In the genomic region with DNA sequence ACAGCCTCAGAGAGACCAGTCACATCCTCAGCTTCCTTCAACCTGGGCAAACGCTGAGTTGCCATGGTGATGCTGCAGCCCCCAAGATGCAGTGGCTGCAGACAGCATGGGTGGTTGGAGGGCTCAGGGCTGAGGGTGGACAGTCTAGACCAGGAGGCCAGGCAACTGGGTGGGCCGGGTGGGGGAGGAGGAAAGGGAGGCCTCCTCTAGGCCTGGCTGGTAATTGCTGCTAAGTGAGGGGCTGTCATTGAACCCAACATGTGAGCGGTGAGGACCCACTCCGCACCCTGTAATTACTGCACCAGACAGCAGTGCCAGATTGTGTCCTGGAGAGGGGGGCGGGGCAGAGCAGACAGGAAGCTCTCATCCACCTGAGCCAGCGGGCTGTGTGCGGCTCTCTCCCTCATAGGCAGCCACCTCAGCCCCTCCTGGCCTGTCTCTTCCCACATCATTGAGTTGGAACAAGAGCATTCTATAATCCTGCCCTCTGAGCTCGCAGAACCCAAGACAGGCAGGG, we compare ENCODE assay signal across 10 mouse cellular contexts. TPM values are rescaled to one million over a fixed set of nuclear protein-coding genes. Genes with fewer than 3 reads are reported as not detected.
A peak's percentile ranks its signal among the peaks of the same experiment; 100 is the strongest.
DNase-seq lines count a peak whose midpoint lies in the region; ATAC-seq and TF ChIP-seq lines count a peak whose summit lies in the region.
"Had no signal": no experiment of that assay in that cellular context is flagged by ENCODE, and none has a peak within 500 bp of the region (broad histone marks: within the 10 kb centered on the region; RNA-seq: fewer than 3 reads in every experiment).

No protein-coding gene starts in this region.

- H3K4me1 ChIP-seq in midbrain, embryonic 12.5 days, result peaks cover 59% of the 10 kb centered on the region

- peaks cover 23% of the 10 kb centered on the region for H3K27me3 ChIP-seq in midbrain, embryonic 12.5 days
- H3K27me3 ChIP-seq: heart, embryonic 15.5 days; Patski had no signal

- no peak overlapping the region for H3K9ac ChIP-seq in midbrain, embryonic 12.5 days (replicated peaks)
- H3K9ac ChIP-seq: heart, embryonic 15.5 days had no signal

- no peaks in the 10 kb centered on the region for H3K9me3 ChIP-seq in midbrain, embryonic 12.5 days
- H3K9me3 ChIP-seq: heart, embryonic 15.5 days had no signal

- no peak for TF ChIP-seq CTCF in brain, embryonic 14.5 days (IDR thresholded peaks at IDR 0.05; ENCODE audit: borderline replicate concordance, extremely low read depth, insufficient read depth, insufficient read length)

- peak; percentile 15; the same call in 1 of the 2 replicates for ATAC-seq in cerebellum, adult (ENCODE audit: insufficient number of reproducible peaks, low FRiP score, low TSS enrichment)
- peak; percentile 53 for ATAC-seq in midbrain, embryonic 12.5 days (ENCODE audit: low FRiP score, low read depth)
- ATAC-seq in megakaryocyte-erythroid progenitor cell, adult 5-6 weeks (replicated peaks; ENCODE audit: low FRiP score, low TSS enrichment, poor library complexity, severe bottlenecking), result no peak
- ATAC-seq: Patski had no signal

- H3K36me3 ChIP-seq in midbrain, embryonic 12.5 days, result peaks cover 13% of the 10 kb centered on the region

- no peak overlapping the region; the same call in 1 of the 2 replicates for H3K4me2 ChIP-seq in midbrain, embryonic 12.5 days (replicated peaks)
- H3K4me2 ChIP-seq: heart, embryonic 15.5 days had no signal

- no peak overlapping the region for H3K4me3 ChIP-seq in midbrain, embryonic 12.5 days
- H3K4me3 ChIP-seq: heart, embryonic 15.5 days had no signal

- no peak for TF ChIP-seq POLR2A in brain, embryonic 14.5 days (IDR thresholded peaks at IDR 0.05; ENCODE audit: borderline replicate concordance, extremely low read depth, insufficient read depth, insufficient read length, poor library complexity, severe bottlenecking)

- no peak for DNase-seq in cerebellum, adult 9-10 months
- DNase-seq in brain, embryonic 14.5 days (ENCODE audit: low read depth), result peak; percentile 85
- DNase-seq in forelimb bud, embryonic 11.5 days (ENCODE audit: low read depth, low spot score), result peak; percentile 14
- DNase-seq in ovary, postnatal 36 days (ENCODE audit: low spot score), result no peak
- no peak for DNase-seq in heart, postnatal 4 days

- 28% methylated on average over 8 of the region's 8 CpGs for WGBS in midbrain, embryonic 12.5 days

- peak overlapping the region; percentile 63 for H3K27ac ChIP-seq in midbrain, embryonic 12.5 days (replicated peaks)
- H3K27ac ChIP-seq: heart, embryonic 15.5 days had no signal

RNA-seq across cellular contexts. Expression of gene Slc35c2, which starts 12.5 kb away (rescaled TPM):
- 62.3 and 78.7 TPM in 2 replicates for polyA plus RNA-seq in brain, embryonic 14.5 days (2012; rRNA removed)
- polyA plus RNA-seq in midbrain, embryonic 12.5 days (2016; fragmentation: Nextera tagmentation; extraction: Ambion mirVana), result 61.6 and 67.1 TPM in 2 replicates
- 10 to 100 TPM; 18.9 to 20.6 TPM for total RNA-seq in heart, postnatal 4 days (2021)
- 23.8 and 53.9 TPM in 2 replicates for total RNA-seq in megakaryocyte-erythroid progenitor cell, adult 5-6 weeks (2014; fragmentation: Nextera tagmentation)
- 15.9 and 21.0 TPM in 2 replicates for total RNA-seq in megakaryocyte-erythroid progenitor cell, adult 5-6 weeks (2017)

RNA-seq across cellular contexts. Expression of gene Cdh22, which starts 40.5 kb away (rescaled TPM):
- polyA plus RNA-seq in brain, embryonic 14.5 days (2012; rRNA removed), result 14.7 and 25.7 TPM in 2 replicates
- polyA plus RNA-seq in midbrain, embryonic 12.5 days (2016; fragmentation: Nextera tagmentation; extraction: Ambion mirVana), result 14.8 and 18.8 TPM in 2 replicates
- total RNA-seq in heart, postnatal 4 days (2021), result under 1 TPM; 0.24 to 0.27 TPM
- total RNA-seq in megakaryocyte-erythroid progenitor cell, adult 5-6 weeks (2014; fragmentation: Nextera tagmentation), result not detected in 2 replicates
- not detected in 2 replicates for total RNA-seq in megakaryocyte-erythroid progenitor cell, adult 5-6 weeks (2017)
- polyA plus RNA-seq: Patski had no signal

RNA-seq across cellular contexts. Expression of gene Elmo2, which starts 51.1 kb away (rescaled TPM):
- 114 and 125 TPM in 2 replicates for polyA plus RNA-seq in brain, embryonic 14.5 days (2012; rRNA removed)
- 88.2 and 89.3 TPM in 2 replicates for polyA plus RNA-seq in midbrain, embryonic 12.5 days (2016; fragmentation: Nextera tagmentation; extraction: Ambion mirVana)
- 10 to 100 TPM; 29.5 to 35.5 TPM for total RNA-seq in heart, postnatal 4 days (2021)
- total RNA-seq in megakaryocyte-erythroid progenitor cell, adult 5-6 weeks (2014; fragmentation: Nextera tagmentation), result 23.5 and 31.5 TPM in 2 replicates
- total RNA-seq in megakaryocyte-erythroid progenitor cell, adult 5-6 weeks (2017), result 11.6 and 16.4 TPM in 2 replicates

Comparison
In these comparisons a context has a peak if more than half of its experiments do, and no peak if none do; other contexts are left out.
1. DNase-seq: peak in brain, embryonic 14.5 days (single experiment) and forelimb bud, embryonic 11.5 days (single experiment); none in cerebellum, adult 9-10 months (single experiment), ovary, postnatal 36 days (single experiment) and heart, postnatal 4 days (single experiment).